Mouse (Mus musculus) gastrocnemius, adult 2 months (tissue): Measurements from ENCODE around the gene Olfr1368. TPM values are rescaled to one million over a fixed set of nuclear protein-coding genes. Genes with fewer than 3 reads are reported as not detected.

Experiments
- DNase-seq: peaks from one replicate; pipeline ENCODE4 v3.0.0; 2022
- H3K27ac ChIP-seq: fragments of 200-600 bp; 2 replicates; pipeline ENCODE4 v1.8.1; 2022; ENCODE audit warnings: mild to moderate bottlenecking
- H3K4me3 ChIP-seq: fragments of 200-600 bp; 2 replicates; pipeline ENCODE4 v1.8.1; 2022; ENCODE audit warnings: mild to moderate bottlenecking, moderate library complexity
- CTCF ChIP-seq: fragments of 200-600 bp; IDR thresholded peaks from 2 replicates; pipeline ENCODE4 v1.8.1; 2022; ENCODE audit warnings: antibody characterized with exemption, mild to moderate bottlenecking, moderate library complexity
- intact Hi-C: fragments of 180-260 bp; cut with DNase I; formaldehyde crosslinking; loops from one replicate; pipeline ENCODE4 v1.15.1; 2025
- long read RNA-seq, 2 experiments: library from polyadenylated mRNA; stranded (forward); transcript quantifications; one replicate each; pipeline ENCODE4 v2.0.0; 2021
- total RNA-seq, 2 experiments: library from RNA; stranded (reverse); gene quantifications; 2 replicates each; pipeline ENCODE4 v1.2.3; 2021

Gene Olfr1368
- total RNA-seq, result not detected
- long read RNA-seq, experiment 1, result 0 reads
- long read RNA-seq, experiment 2, result 0 reads

GRCm38 (mm10) chr13:21145767-21146166, at the start of gene Olfr1368:
TSS of gene Olfr1368 (minus strand) at chr13:21145867.
- no peak for TF ChIP-seq CTCF
- intact Hi-C loops, result no loop called here
- no peak for DNase-seq
- H3K4me3 ChIP-seq, result no peak within 1 kb of the TSS
- H3K27ac ChIP-seq, result no peak within 1 kb of the TSS

GRCm38 (mm10) chr13:21185521-21185920, 39.9 kb upstream of the Olfr1368 start:
- H3K4me3 ChIP-seq, result no peak overlapping the region
- DNase-seq, result no peak
- no peak for TF ChIP-seq CTCF
- no peak overlapping the region for H3K27ac ChIP-seq
- intact Hi-C loops, result no loop called here

GRCm38 (mm10) chr13:21183661-21184060, 38.0 kb upstream of the Olfr1368 start:
- no peak for TF ChIP-seq CTCF
- intact Hi-C loops, result no loop called here
- DNase-seq, result no peak
- Histone ChIP-seq H3K4me3 (no peak overlapping the region), H3K27ac (no peak overlapping the region)

GRCm38 (mm10) chr13:21183066-21183465, 37.4 kb upstream of the Olfr1368 start:
- Histone ChIP-seq H3K4me3 (no peak overlapping the region), H3K27ac (no peak overlapping the region)
- intact Hi-C loops, result no loop called here
- no peak for DNase-seq
- no peak for TF ChIP-seq CTCF

GRCm38 (mm10) chr13:21181996-21182395, 36.3 kb upstream of the Olfr1368 start:
- TF ChIP-seq CTCF, result no peak
- no peak for DNase-seq
- intact Hi-C loops, result no loop called here
- peak overlapping the region; percentile 94 for H3K4me3 ChIP-seq
- H3K27ac ChIP-seq, result peak overlapping the region; percentile 29; the same call in 1 of the 2 replicates

GRCm38 (mm10) chr13:21180551-21181530, 35.2 kb upstream of the Olfr1368 start:
- Histone ChIP-seq H3K27ac (peak overlapping the region; percentile 96), H3K4me3 (peak overlapping the region; percentile 94)
- no peak for TF ChIP-seq CTCF
- DNase-seq, result peak; percentile 84
- intact Hi-C loops, result no loop called here

GRCm38 (mm10) chr13:21179724-21180550, 34.3 kb upstream of the Olfr1368 start:
- H3K4me3 ChIP-seq, result peak overlapping the region; percentile 94
- H3K27ac ChIP-seq, result peak overlapping the region; percentile 96
- no peak for TF ChIP-seq CTCF
- intact Hi-C loops, result no loop called here
- peak; percentile 88 for DNase-seq

- intact Hi-C loops, result no loop called here
- Histone ChIP-seq H3K27ac (peak within 1 kb of the TSS; percentile 96), H3K4me3 (peak within 1 kb of the TSS; percentile 94)
- no peak for TF ChIP-seq CTCF
- DNase-seq, result no peak
Measured at GRCm38 (mm10) chr13:21179367-21179723, 33.7 kb upstream of the Olfr1368 start, which contains the start of gene Trim27. TSS of gene Trim27 (plus strand) at chr13:21179445.

- intact Hi-C loops, result no loop called here
- DNase-seq, result no peak
- Histone ChIP-seq H3K27ac (no peak overlapping the region), H3K4me3 (no peak overlapping the region)
- no peak for TF ChIP-seq CTCF
Measured at GRCm38 (mm10) chr13:21178364-21178763, 32.7 kb upstream of the Olfr1368 start.

GRCm38 (mm10) chr13:21177657-21178056, 32.0 kb upstream of the Olfr1368 start:
- no peak overlapping the region for H3K27ac ChIP-seq
- no peak for DNase-seq
- H3K4me3 ChIP-seq, result no peak overlapping the region
- no peak for TF ChIP-seq CTCF
- intact Hi-C loops, result no loop called here

- Histone ChIP-seq H3K4me3 (no peak overlapping the region), H3K27ac (no peak overlapping the region)
- no peak for DNase-seq
- intact Hi-C loops, result no loop called here
- no peak for TF ChIP-seq CTCF
Measured at GRCm38 (mm10) chr13:21176733-21177132, 31.1 kb upstream of the Olfr1368 start.

GRCm38 (mm10) chr13:21173072-21173471, 27.4 kb upstream of the Olfr1368 start:
- DNase-seq, result peak; percentile 92
- Histone ChIP-seq H3K27ac (peak overlapping the region; percentile 76), H3K4me3 (peak overlapping the region; percentile 63)
- intact Hi-C loops, result loop anchor here (5.0 kb wide), 2 partner anchors 49 to 1776 kb away; partner anchors contain the start of gene Stard3nl
- TF ChIP-seq CTCF, result no peak
